Mouse (Mus musculus) Patski (cell line): Measurements from ENCODE around the gene Gm10024. TPM values are rescaled to one million over a fixed set of nuclear protein-coding genes. Genes with fewer than 3 reads are reported as not detected.
"Not testable (repeated sequence)": the region's sequence is repeated elsewhere in the genome, so short reads cannot be mapped to it uniquely, and the experiment has no call there.

Experiments used
- ATAC-seq: fragments of 100-300 bp; one replicate; pipeline ENCODE4 v1.8.0; 2021
- CTCF ChIA-PET: fragments of 350-600 bp; sonication (Branson Sonifier 250); formaldehyde crosslinking; loops from one replicate; lab custom pipeline; 2022; ENCODE audit warnings: inconsistent platforms; lab: Charles Lee
- POLR2A ChIA-PET: fragments of 350-600 bp; sonication (Branson Sonifier 250); formaldehyde crosslinking; loops from one replicate; lab custom pipeline; 2022; ENCODE audit warnings: antibody characterized with exemption, inconsistent platforms; lab: Charles Lee
- DNase-seq: peaks from one replicate; pipeline ENCODE4 v3.0.0-alpha.2; 2011; ENCODE audit warnings: low read depth, low spot score
- H3K27me3 ChIP-seq: fragments of 371-371 bp; one replicate; pipeline ENCODE4 v1.5.1; 2021
- CTCF ChIP-seq: fragments of 100-300 bp; IDR thresholded peaks from one replicate; pipeline ENCODE4 v1.5.1; 2021
- in situ Hi-C: fragments of 300-500 bp; cut with MboI; formaldehyde crosslinking; loops from 3 replicates; pipeline ENCODE4 v1.11.1; 2018; ENCODE audit warnings: low pct_unique_long_range_greater_than_20kb, mixed read lengths
- polyA plus RNA-seq: library from polyadenylated mRNA; unstranded; gene quantifications from one replicate; pipeline ENCODE4 v1.2.3, GENCODE M21; 2021

Gm10024 gene
- polyA plus RNA-seq, 1 experiment from 2014 or later: not detected

DNA sequence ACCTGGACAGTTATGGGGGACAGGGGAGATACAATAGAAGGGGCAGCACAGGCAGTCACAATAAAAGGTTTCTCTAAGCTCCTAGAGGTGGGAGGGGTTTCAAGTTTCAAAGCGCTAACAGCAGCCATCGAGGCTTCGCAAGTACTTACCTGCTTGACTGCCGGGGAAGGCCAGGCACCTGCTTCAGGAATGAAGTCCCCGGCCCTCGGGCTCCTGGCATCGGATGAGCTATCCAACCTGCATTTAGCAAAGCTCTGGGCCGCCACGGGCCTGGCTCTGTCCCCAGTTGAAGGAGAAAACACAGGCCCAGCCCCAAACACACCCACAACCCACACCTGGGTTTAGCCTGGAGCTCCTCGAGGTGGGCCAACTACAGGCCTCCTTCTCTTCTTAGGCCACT is 24.2 kb upstream of the Gm10024 start:
- no peak for TF ChIP-seq CTCF
- no peak for ATAC-seq
- in situ Hi-C loops: no loop called here
- no peak for DNase-seq
- ChIA-PET CTCF (no interaction called here), POLR2A (no interaction called here)
- peaks cover 27% of the 10 kb centered on the region for H3K27me3 ChIP-seq

DNA sequence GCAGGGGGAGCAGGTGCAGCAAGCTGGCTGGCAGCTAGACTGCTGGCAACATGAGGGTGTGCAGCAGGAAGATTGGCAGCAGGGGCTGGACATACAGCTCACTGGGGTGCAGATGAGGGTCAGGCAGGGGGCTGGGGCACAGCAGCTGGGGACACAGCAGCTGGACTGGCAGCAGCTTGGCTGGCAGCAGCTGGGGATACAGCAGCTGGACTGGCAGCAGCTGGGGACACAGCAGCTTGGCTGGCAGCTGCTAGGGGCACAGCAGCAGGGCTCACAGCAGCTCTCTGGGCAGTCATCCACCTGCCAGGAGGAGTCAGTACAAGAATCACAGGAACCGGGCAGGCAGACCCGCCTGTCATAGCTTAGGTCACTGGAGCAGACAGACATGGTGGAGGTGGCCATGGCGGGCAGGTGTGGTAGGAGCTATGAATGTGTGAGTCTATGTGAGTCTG is 20.9 kb upstream of the Gm10024 start, which contains the start of gene Gm19402:
Gm19402 (minus strand) TSS at position 402 of the 452 bp plus-strand sequence.
- POLR2A ChIA-PET: not testable (repeated sequence)

DNA sequence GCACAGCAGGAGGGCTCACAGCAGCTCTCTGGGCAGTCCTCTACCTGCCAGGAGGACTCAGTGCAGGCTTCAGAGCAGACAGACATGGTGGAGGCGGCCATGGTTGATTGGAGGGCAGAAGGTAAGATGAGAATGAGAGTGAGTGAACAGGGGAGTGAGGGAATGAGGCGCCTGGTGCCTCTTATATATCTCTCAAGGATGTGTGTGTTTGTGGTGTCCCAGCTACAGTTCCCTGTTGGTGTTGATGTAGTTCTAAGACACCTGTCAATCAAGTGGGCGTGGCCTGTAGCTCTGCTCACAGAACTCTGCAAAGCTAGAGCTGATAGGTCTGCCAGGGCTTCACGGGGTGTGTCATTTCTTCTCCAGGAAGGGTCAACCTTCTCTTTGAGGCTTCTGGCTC is 14.1 kb upstream of the Gm10024 start, which contains the start of gene Gm9508:
Gm9508 (minus strand) TSS at position 101 of the 400 bp plus-strand sequence.
- H3K27me3 ChIP-seq: peaks cover 6% of the 10 kb centered on the region
- ChIA-PET POLR2A (no interaction called here), CTCF (interaction anchor here (2.9 kb wide), 1 partner anchor 11 kb away, joined by 9 read pairs; no protein-coding TSS in a partner anchor)
- in situ Hi-C loops: no loop called here
- no peak for DNase-seq
- no peak for TF ChIP-seq CTCF
- ATAC-seq: no peak

More for the DNA sequence above, 20.9 kb upstream of the Gm10024 start, which contains the start of gene Gm19402:
- ATAC-seq, CTCF ChIA-PET, DNase-seq, in situ Hi-C loops: not testable (repeated sequence)
- H3K27me3 ChIP-seq: peaks cover 33% of the 10 kb centered on the region

DNA sequence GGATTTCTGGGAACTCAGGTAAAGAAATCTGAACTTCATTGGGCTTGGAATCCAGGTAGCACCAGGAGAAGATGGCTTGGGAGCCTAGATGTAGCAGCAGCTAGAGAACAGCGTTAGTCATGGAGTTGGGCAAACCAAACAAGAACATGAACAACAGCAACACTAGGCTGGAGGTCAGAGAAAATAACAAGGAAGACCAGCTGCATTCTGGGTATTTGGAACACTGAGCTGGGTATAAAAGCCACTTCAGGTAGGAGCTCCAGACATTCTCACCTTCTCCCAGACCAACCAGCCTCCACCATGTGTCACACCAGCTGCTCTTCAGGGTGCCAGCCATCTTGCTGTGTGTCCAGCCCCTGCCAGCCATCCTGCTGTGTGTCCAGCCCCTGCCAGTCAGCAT is 4.9 kb upstream of the Gm10024 start, which contains the start of gene Gm10272:
Gm10272 (plus strand) TSS at position 301 of the 400 bp plus-strand sequence.
- no peak for TF ChIP-seq CTCF
- DNase-seq (no peak), ATAC-seq (no peak)
- H3K27me3 ChIP-seq: peaks cover 6% of the 10 kb centered on the region
- POLR2A ChIA-PET: no interaction called here
- CTCF ChIA-PET: no interaction called here
- in situ Hi-C loops: no loop called here

DNA sequence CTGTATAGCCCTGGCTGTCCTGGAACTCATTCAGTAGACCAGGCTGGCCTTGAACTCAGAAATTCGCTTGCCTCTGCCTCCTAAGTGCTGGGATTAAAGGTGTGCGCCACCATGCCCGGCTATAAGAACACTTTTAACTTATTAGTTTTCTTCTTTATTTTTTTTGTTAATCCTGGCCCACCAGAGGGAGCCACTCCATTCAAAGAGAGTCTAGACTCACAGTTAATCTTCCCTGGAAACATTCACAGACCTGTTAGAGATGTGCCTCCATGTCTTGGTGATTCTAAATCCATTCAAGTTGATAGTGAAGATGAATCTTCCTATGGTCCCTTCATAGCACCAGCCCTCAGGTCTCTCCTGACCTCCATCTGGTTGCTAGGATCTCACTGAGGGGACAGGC is 1.4 kb upstream of the Gm10024 start:
- H3K27me3 ChIP-seq: peaks cover 6% of the 10 kb centered on the region
- ChIA-PET CTCF (no interaction called here), POLR2A (no interaction called here)
- in situ Hi-C loops: no loop called here
- DNase-seq (no peak), ATAC-seq (no peak)
- no peak for TF ChIP-seq CTCF

DNA sequence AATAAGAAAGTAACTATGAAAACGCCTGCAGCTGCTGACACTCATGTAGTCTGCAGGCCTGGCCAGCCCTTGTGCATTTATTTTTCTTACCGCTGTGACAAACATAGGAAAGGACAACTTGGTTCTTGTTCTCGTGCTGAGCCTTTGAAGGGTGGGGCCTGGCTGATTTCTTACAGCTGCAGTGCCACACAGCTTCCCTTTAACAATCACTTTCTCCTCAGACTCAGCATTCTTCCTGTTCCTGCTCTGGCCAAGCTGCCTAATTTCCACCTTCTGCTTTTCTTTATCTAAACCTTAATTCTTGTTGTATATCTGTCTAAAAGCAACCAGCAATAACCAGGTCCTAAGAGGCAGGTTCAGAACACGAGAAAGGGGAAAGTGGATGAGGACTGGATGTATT is 2.5 kb downstream of the Gm10024 start:
- TF ChIP-seq CTCF: no peak
- POLR2A ChIA-PET: no interaction called here
- ATAC-seq: no peak
- in situ Hi-C loops: no loop called here
- no peak for DNase-seq
- peaks cover 3% of the 10 kb centered on the region for H3K27me3 ChIP-seq
- CTCF ChIA-PET: no interaction called here

DNA sequence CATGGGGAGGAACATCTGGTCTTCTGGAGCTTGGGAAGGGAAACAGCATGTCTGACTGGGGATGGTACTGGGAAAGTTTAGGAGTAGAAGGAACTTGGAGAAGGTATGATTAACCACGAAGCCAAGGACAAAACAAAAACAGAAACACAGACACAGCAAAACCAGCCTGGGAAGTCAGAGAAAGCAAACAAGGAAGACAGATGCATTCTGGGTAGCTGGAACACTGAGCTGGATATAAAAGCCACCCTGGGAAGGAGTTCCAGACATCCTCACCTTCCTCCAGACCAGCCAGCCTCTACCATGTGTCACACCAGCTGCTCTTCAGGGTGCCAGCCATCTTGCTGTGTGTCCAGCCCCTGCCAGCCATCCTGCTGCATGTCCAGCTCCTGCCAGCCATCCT is 4.2 kb downstream of the Gm10024 start, which contains the start of gene Gm10142:
Gm10142 (plus strand) TSS at position 301 of the 400 bp plus-strand sequence.
- ChIA-PET POLR2A (no interaction called here), CTCF (no interaction called here)
- in situ Hi-C loops: no loop called here
- TF ChIP-seq CTCF: no peak
- peaks cover 3% of the 10 kb centered on the region for H3K27me3 ChIP-seq
- ATAC-seq (no peak), DNase-seq (no peak)

DNA sequence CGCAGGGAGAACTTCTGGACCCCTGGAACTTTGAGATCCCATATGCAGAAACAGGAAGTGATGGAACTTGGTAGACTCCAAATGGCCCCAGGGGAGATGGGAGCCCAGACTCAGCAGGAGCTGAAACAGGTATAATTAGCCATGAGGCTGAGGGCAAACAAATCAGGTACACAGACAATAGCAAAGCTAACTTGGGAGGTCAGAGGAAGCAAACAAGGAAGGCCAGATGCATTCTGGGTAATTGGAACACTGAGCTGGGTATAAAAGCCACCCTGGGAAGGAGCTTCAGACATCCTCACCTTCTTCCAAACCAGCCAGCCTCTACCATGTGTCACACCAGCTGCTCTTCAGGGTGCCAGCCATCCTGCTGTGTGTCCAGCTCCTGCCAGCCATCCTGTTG is 9.0 kb downstream of the Gm10024 start, which contains the start of gene Krtap12-1:
Krtap12-1 (plus strand) TSS at position 301 of the 400 bp plus-strand sequence.
- ATAC-seq, CTCF ChIA-PET, DNase-seq, in situ Hi-C loops, POLR2A ChIA-PET: not testable (repeated sequence)
- H3K27me3 ChIP-seq: peaks cover 29% of the 10 kb centered on the region

DNA sequence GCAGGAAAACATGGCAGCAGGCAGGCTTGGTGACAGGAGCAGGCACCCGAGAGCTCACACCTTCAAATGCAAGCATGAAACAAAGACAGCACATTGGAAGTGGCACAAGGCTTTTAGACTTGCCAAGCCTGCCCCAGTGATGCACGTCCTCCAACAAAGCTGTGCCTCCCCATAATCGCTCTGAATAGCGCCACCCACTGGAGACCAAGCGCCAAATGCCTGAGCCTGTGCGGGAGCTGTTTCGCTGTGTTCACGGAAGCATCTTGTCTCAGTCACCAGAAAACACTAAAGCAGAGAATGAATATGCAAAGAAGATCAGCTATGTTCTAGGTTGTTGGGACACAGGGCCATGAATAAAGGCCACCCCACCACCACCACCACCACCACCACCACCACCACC is 13.6 kb downstream of the Gm10024 start:
- DNase-seq (no peak), ATAC-seq (no peak)
- in situ Hi-C loops: no loop called here
- H3K27me3 ChIP-seq: peaks cover 41% of the 10 kb centered on the region
- no peak for TF ChIP-seq CTCF
- POLR2A ChIA-PET: no interaction called here
- CTCF ChIA-PET: interaction anchor here (1.0 kb wide), 1 partner anchor 14 kb away, joined by 3 read pairs; no protein-coding TSS in a partner anchor

DNA sequence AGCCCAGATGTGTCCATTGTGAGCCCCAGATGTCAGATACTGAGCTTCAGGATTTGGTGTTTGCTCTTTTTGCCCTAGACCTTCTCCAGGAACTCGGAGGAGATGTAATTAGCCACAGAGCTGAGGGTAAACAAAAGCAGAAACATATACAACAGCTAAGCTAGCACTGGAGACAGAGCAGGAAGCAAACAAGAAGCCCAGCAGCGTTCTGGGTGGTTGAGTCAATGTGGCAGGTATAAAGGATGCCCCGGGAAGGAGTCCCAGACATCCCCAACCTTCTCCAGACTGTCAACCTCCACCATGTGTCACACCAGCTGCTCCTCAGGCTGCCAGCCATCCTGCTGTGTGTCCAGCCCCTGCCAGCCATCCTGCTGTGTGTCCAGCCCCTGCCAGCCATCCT is 14.9 kb downstream of the Gm10024 start, which contains the start of gene Gm10100:
Gm10100 (plus strand) TSS at position 301 of the 400 bp plus-strand sequence.
- ChIA-PET CTCF (no interaction called here), POLR2A (no interaction called here)
- in situ Hi-C loops: no loop called here
- H3K27me3 ChIP-seq: peaks cover 41% of the 10 kb centered on the region
- DNase-seq: no peak
- ATAC-seq: no peak
- TF ChIP-seq CTCF: no peak

DNA sequence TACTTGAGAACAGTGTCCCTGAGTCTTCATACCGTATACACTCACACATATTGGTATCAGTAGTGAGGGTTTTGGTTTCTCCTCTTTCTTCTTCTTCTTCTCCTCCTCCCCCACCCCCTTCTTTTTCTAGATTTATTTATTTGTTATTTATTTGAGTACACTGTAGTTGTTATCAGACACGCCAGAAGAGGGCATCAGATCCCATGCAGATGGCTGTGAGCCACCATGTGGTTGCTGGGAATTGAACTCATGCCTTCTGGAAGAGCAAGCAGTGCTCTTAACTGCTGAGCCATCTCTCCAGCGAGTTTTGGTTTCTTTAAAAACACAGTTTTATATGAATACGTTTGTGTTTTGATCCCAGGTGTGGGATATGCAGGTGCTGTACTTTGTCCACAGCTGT is 17.0 kb downstream of the Gm10024 start:
- POLR2A ChIA-PET: no interaction called here
- CTCF ChIA-PET: no interaction called here
- H3K27me3 ChIP-seq: peaks cover 31% of the 10 kb centered on the region
- in situ Hi-C loops: no loop called here
- DNase-seq (no peak), ATAC-seq (no peak)
- peak; percentile 42 for TF ChIP-seq CTCF
